Mouse (Mus musculus): ENCODE data around the gene Caprin1. TPM values are rescaled to one million over a fixed set of nuclear protein-coding genes. Genes with fewer than 3 reads are reported as not detected.
A peak's percentile ranks its signal among the peaks of the same experiment; 100 is the strongest.

The Caprin1 gene
- polyA plus RNA-seq, 1 experiment from 2014 or later: 263 TPM

- H3K27ac ChIP-seq (ENCODE audit: low read depth, low read length): no peak overlapping the region
- H3K4me2 ChIP-seq (ENCODE audit: low read length): no peak overlapping the region
- no peak overlapping the region for H3K4me3 ChIP-seq (ENCODE audit: low read length)
- no peaks in the 10 kb centered on the region for H3K36me3 ChIP-seq (ENCODE audit: control insufficient read depth, insufficient read depth, low read length)
- H3K27me3 ChIP-seq (replicated peaks; ENCODE audit: control insufficient read depth, insufficient read depth, low read length): no peaks in the 10 kb centered on the region
- H3K4me1 ChIP-seq (ENCODE audit: control insufficient read depth, insufficient read depth, low read depth, low read length): no peaks in the 10 kb centered on the region
- no peaks in the 10 kb centered on the region for H3K9me3 ChIP-seq (ENCODE audit: control insufficient read depth, low read length)
- no peak overlapping the region for H3K9ac ChIP-seq (ENCODE audit: low read depth, low read length)
- no peak for ATAC-seq
These were observed 11.0 kb upstream of the Caprin1 start for GRCm38 (mm10) chr2:103808466-103808865.

GRCm38 (mm10) chr2:103803770-103804530 is 6.5 kb upstream of the Caprin1 start:
- no peak for ATAC-seq
- Histone ChIP-seq H3K36me3 (ENCODE audit: control insufficient read depth, insufficient read depth, low read length) (no peaks in the 10 kb centered on the region), H3K9ac (ENCODE audit: low read depth, low read length) (no peak overlapping the region), H3K27ac (ENCODE audit: low read depth, low read length) (no peak overlapping the region), H3K4me3 (ENCODE audit: low read length) (no peak overlapping the region), H3K27me3 (replicated peaks; ENCODE audit: control insufficient read depth, insufficient read depth, low read length) (no peaks in the 10 kb centered on the region), H3K4me2 (ENCODE audit: low read length) (no peak overlapping the region), H3K9me3 (ENCODE audit: control insufficient read depth, low read length) (no peaks in the 10 kb centered on the region), H3K4me1 (ENCODE audit: control insufficient read depth, insufficient read depth, low read depth, low read length) (no peaks in the 10 kb centered on the region)
- WGBS: 84% methylated on average over 5 of the region's 5 CpGs

DNA sequence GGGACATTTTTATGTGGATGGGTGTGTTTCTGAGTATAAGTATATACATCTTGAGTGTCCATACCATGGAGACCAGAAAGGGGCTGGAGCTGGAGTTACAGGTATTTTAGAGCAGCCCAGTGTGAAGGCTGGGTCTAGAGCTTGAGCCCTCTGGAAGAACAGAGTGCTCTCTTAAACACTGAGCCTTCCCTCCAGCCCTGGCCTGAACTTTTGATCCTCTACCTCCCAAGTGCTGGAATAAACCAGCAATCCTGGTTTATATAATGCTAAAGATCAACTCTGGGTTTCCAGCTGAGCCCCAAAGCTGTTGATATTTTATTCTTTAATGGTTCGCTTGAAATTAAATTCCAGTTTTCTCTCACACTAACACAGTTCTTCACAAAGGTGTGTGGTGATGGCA is 5.0 kb upstream of the Caprin1 start:
- H3K27ac ChIP-seq (ENCODE audit: low read depth, low read length): no peak overlapping the region
- H3K4me1 ChIP-seq (ENCODE audit: control insufficient read depth, insufficient read depth, low read depth, low read length): no peaks in the 10 kb centered on the region
- no peaks in the 10 kb centered on the region for H3K9me3 ChIP-seq (ENCODE audit: control insufficient read depth, low read length)
- H3K4me3 ChIP-seq (ENCODE audit: low read length): no peak overlapping the region
- no peaks in the 10 kb centered on the region for H3K27me3 ChIP-seq (replicated peaks; ENCODE audit: control insufficient read depth, insufficient read depth, low read length)
- no peak overlapping the region for H3K9ac ChIP-seq (ENCODE audit: low read depth, low read length)
- ATAC-seq: no peak
- no peak overlapping the region for H3K4me2 ChIP-seq (ENCODE audit: low read length)
- WGBS: 100% methylated on average over 1 of the region's 1 CpGs
- no peaks in the 10 kb centered on the region for H3K36me3 ChIP-seq (ENCODE audit: control insufficient read depth, insufficient read depth, low read length)

- H3K9ac ChIP-seq (ENCODE audit: low read depth, low read length): peak overlapping the region; percentile 96
- WGBS: under 1% methylated on average over 34 of the region's 72 CpGs
- no peaks in the 10 kb centered on the region for H3K9me3 ChIP-seq (ENCODE audit: control insufficient read depth, low read length)
- peak overlapping the region; percentile 97 for H3K4me3 ChIP-seq (ENCODE audit: low read length)
- peak overlapping the region; percentile 100 for H3K27ac ChIP-seq (ENCODE audit: low read depth, low read length)
- peak; percentile 67 for ATAC-seq
- no peaks in the 10 kb centered on the region for H3K27me3 ChIP-seq (replicated peaks; ENCODE audit: control insufficient read depth, insufficient read depth, low read length)
- peaks cover 15% of the 10 kb centered on the region for H3K4me1 ChIP-seq (ENCODE audit: control insufficient read depth, insufficient read depth, low read depth, low read length)
- H3K4me2 ChIP-seq (ENCODE audit: low read length): peak overlapping the region; percentile 71
- H3K36me3 ChIP-seq (ENCODE audit: control insufficient read depth, insufficient read depth, low read length): peaks cover 7% of the 10 kb centered on the region; the same call in 1 of the 2 replicates
These were observed 485 bp downstream of the Caprin1 start for GRCm38 (mm10) chr2:103796861-103797466.

DNA sequence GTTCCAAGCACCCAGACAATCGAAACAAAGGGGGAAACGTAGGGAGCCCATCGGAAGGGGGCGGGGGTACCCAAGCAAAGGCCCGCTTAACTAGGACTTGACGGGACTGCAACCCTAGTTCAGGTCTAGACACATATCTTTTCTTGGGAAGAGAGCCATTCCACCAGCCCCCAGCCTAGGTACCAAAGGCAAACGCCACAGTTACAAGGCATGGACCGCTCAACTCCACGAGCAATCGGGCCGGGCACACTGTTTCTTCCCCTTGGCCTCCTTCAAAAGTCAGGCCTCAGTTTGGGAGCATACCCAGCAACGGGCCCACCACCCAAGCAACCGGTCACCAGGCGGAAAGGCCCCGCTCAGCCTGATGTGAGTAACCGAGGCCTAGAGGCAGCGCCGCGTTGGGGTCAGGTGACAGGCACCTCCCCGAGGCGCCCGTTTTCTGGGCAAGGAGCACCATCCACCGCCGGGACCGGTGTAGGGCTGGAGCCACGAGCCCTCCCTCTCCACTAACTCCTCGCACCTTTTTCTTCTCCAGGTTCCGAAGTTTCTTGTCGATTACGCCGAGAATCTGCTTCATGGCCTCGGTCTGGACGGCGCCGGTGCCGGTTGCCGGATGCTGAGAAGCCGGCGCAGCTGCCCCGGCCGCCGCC is 1.1 kb downstream of the Caprin1 start:
- Histone ChIP-seq H3K36me3 (ENCODE audit: control insufficient read depth, insufficient read depth, low read length) (peaks cover 7% of the 10 kb centered on the region; the same call in 1 of the 2 replicates), H3K4me1 (ENCODE audit: control insufficient read depth, insufficient read depth, low read depth, low read length) (peaks cover 15% of the 10 kb centered on the region), H3K4me3 (ENCODE audit: low read length) (peak overlapping the region; percentile 97), H3K4me2 (ENCODE audit: low read length) (peak overlapping the region; percentile 70), H3K9me3 (ENCODE audit: control insufficient read depth, low read length) (no peaks in the 10 kb centered on the region), H3K27ac (ENCODE audit: low read depth, low read length) (peak overlapping the region; percentile 100), H3K27me3 (replicated peaks; ENCODE audit: control insufficient read depth, insufficient read depth, low read length) (no peaks in the 10 kb centered on the region), H3K9ac (ENCODE audit: low read depth, low read length) (peak overlapping the region; percentile 96)
- under 1% methylated on average over 40 of the region's 42 CpGs for WGBS
- peak; percentile 46 for ATAC-seq

- no peaks in the 10 kb centered on the region for H3K27me3 ChIP-seq (replicated peaks; ENCODE audit: control insufficient read depth, insufficient read depth, low read length)
- H3K4me2 ChIP-seq (ENCODE audit: low read length): peak overlapping the region; percentile 70
- peaks cover 7% of the 10 kb centered on the region; the same call in 1 of the 2 replicates for H3K36me3 ChIP-seq (ENCODE audit: control insufficient read depth, insufficient read depth, low read length)
- no peaks in the 10 kb centered on the region for H3K9me3 ChIP-seq (ENCODE audit: control insufficient read depth, low read length)
- under 1% methylated on average over 11 of the region's 11 CpGs for WGBS
- ATAC-seq: peak; percentile 72
- H3K27ac ChIP-seq (ENCODE audit: low read depth, low read length): peak overlapping the region; percentile 100
- H3K4me3 ChIP-seq (ENCODE audit: low read length): peak overlapping the region; percentile 97
- H3K4me1 ChIP-seq (ENCODE audit: control insufficient read depth, insufficient read depth, low read depth, low read length): peaks cover 19% of the 10 kb centered on the region
- peak overlapping the region; percentile 96 for H3K9ac ChIP-seq (ENCODE audit: low read depth, low read length)
These were observed 1.6 kb downstream of the Caprin1 start for GRCm38 (mm10) chr2:103795843-103796210.

DNA sequence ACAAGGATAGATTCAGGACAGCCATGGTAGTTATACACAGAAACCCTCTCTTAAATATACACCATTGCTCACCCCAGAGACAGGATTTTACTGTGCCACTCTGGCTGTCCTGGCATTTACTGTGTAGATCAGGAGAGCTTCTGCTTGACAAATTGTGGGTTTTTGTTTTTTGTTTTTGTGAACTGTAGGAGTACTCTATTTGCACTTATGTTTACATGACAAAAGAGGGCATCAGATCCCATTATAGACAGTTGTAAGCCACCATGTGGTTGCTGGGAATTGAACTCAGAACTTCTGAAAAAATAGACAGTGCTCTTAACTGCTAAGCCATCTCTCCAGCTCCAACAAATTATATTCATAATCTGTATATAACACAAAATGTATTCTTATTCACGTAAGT is 5.4 kb downstream of the Caprin1 start:
- H3K4me1 ChIP-seq (ENCODE audit: control insufficient read depth, insufficient read depth, low read depth, low read length): peaks cover 21% of the 10 kb centered on the region
- no peak for ATAC-seq

GRCm38 (mm10) chr2:103785735-103786134 is 11.7 kb downstream of the Caprin1 start:
- H3K27me3 ChIP-seq (replicated peaks; ENCODE audit: control insufficient read depth, insufficient read depth, low read length): no peaks in the 10 kb centered on the region
- H3K27ac ChIP-seq (ENCODE audit: low read depth, low read length): no peak overlapping the region
- no peak for ATAC-seq
- peaks cover 5% of the 10 kb centered on the region for H3K36me3 ChIP-seq (ENCODE audit: control insufficient read depth, insufficient read depth, low read length)
- peaks cover 2% of the 10 kb centered on the region; the same call in 1 of the 2 replicates for H3K4me1 ChIP-seq (ENCODE audit: control insufficient read depth, insufficient read depth, low read depth, low read length)
- no peak overlapping the region for H3K9ac ChIP-seq (ENCODE audit: low read depth, low read length)
- no peak overlapping the region for H3K4me2 ChIP-seq (ENCODE audit: low read length)
- WGBS: 100% methylated on average over 1 of the region's 1 CpGs
- H3K9me3 ChIP-seq (ENCODE audit: control insufficient read depth, low read length): no peaks in the 10 kb centered on the region
- H3K4me3 ChIP-seq (ENCODE audit: low read length): no peak overlapping the region

More for the DNA sequence above, 5.4 kb downstream of the Caprin1 start:
- Histone ChIP-seq H3K9ac (ENCODE audit: low read depth, low read length) (no peak overlapping the region), H3K27ac (ENCODE audit: low read depth, low read length) (no peak overlapping the region), H3K27me3 (replicated peaks; ENCODE audit: control insufficient read depth, insufficient read depth, low read length) (no peaks in the 10 kb centered on the region), H3K36me3 (ENCODE audit: control insufficient read depth, insufficient read depth, low read length) (peaks cover 7% of the 10 kb centered on the region; the same call in 1 of the 2 replicates), H3K9me3 (ENCODE audit: control insufficient read depth, low read length) (no peaks in the 10 kb centered on the region), H3K4me2 (ENCODE audit: low read length) (no peak overlapping the region), H3K4me3 (ENCODE audit: low read length) (no peak overlapping the region)
- 88% methylated on average over 1 of the region's 1 CpGs for WGBS

DNA sequence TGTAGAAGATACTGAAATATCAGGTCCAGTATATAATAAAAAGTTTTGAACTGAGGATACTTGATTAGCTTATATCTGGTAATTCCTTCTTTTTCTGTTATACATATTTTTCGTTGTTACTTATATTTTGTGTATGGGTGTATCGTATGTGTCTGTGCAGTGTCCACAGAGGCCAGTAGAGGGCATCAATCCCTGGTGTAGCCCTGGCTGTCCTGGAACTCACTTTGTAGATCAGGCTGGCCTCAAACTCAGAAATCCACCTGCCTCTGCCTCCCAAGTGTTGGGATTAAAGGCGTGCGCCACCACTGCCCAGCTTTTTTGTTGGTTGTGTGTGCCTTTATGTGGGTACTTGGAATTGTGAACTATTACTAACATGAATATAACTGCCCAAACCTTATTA is 12.8 kb downstream of the Caprin1 start:
- Histone ChIP-seq H3K4me1 (ENCODE audit: control insufficient read depth, insufficient read depth, low read depth, low read length) (peaks cover 2% of the 10 kb centered on the region; the same call in 1 of the 2 replicates), H3K27me3 (replicated peaks; ENCODE audit: control insufficient read depth, insufficient read depth, low read length) (no peaks in the 10 kb centered on the region), H3K9me3 (ENCODE audit: control insufficient read depth, low read length) (no peaks in the 10 kb centered on the region), H3K9ac (ENCODE audit: low read depth, low read length) (no peak overlapping the region), H3K36me3 (ENCODE audit: control insufficient read depth, insufficient read depth, low read length) (peaks cover 9% of the 10 kb centered on the region), H3K27ac (ENCODE audit: low read depth, low read length) (no peak overlapping the region), H3K4me3 (ENCODE audit: low read length) (no peak overlapping the region), H3K4me2 (ENCODE audit: low read length) (no peak overlapping the region)
- no peak for ATAC-seq
- WGBS: 88% methylated on average over 4 of the region's 4 CpGs

Measured in hindbrain, embryonic 16.5 days (tissue).